Mouse (Mus musculus) embryonic facial prominence, embryonic 14.5 days (tissue): Measurements from ENCODE around the gene Mettl26. TPM values are rescaled to one million over a fixed set of nuclear protein-coding genes. Genes with fewer than 3 reads are reported as not detected.

ENCODE experiments used
- ATAC-seq: fragments of 200-750 bp; cut with Nextera tagmentation; 2 replicates; pipeline ENCODE4 v1.8.0; 2017; ENCODE audit warnings: low read depth, moderate number of reproducible peaks, moderate TSS enrichment
- DNase-seq: peaks from one replicate; pipeline ENCODE4 v3.0.0-alpha.2; 2015; ENCODE audit warnings: low spot score
- H3K27ac ChIP-seq: fragments of 300-500 bp; sonication (generic); replicated peaks from 2 replicates; pipeline ENCODE4 v1.5.1; 2014; ENCODE audit warnings: low read depth, mild to moderate bottlenecking, low read length, moderate library complexity
- H3K27me3 ChIP-seq: fragments of 300-500 bp; sonication (generic); replicated peaks from 2 replicates; pipeline ENCODE4 v1.6.1; 2014; ENCODE audit warnings: low read length; ENCODE audit not compliant: control insufficient read depth, insufficient read depth
- H3K36me3 ChIP-seq: fragments of 300-500 bp; sonication (generic); 2 replicates; pipeline ENCODE4 v1.6.1; 2014; ENCODE audit warnings: low read length, mixed read lengths; ENCODE audit not compliant: control insufficient read depth, insufficient read depth
- H3K4me1 ChIP-seq: fragments of 300-500 bp; sonication (generic); 2 replicates; pipeline ENCODE4 v1.6.1; 2014; ENCODE audit warnings: antibody characterized with exemption, low read length; ENCODE audit not compliant: control insufficient read depth, insufficient read depth
- H3K4me2 ChIP-seq: fragments of 300-500 bp; sonication (generic); 2 replicates; pipeline ENCODE4 v1.6.1; 2014; ENCODE audit warnings: low read depth, mild to moderate bottlenecking, low read length, moderate library complexity, mixed read lengths
- H3K4me3 ChIP-seq: fragments of 300-500 bp; sonication (generic); 2 replicates; pipeline ENCODE4 v1.5.1; 2014; ENCODE audit warnings: low read depth, mild to moderate bottlenecking, low read length
- H3K9ac ChIP-seq: fragments of 300-500 bp; sonication (generic); 2 replicates; pipeline ENCODE4 v1.6.1; 2014; ENCODE audit warnings: low read depth, mild to moderate bottlenecking, low read length, moderate library complexity, mixed read lengths
- H3K9me3 ChIP-seq: fragments of 300-500 bp; sonication (generic); 2 replicates; pipeline ENCODE4 v1.6.1; 2016; ENCODE audit warnings: low read length; ENCODE audit not compliant: control insufficient read depth
- WGBS: fragments of 180-500 bp; shearing (Covaris S2); extraction: QIAGEN DNeasy Blood & Tissue Kit; methylation state at CpG from one replicate; pipeline ENCODE4 v1.1.7; 2014; 5-methylcytosine and 5-hydroxymethylcytosine counted together
- polyA plus RNA-seq: library from polyadenylated mRNA; unstranded; fragments of >200 nt; fragmentation: Nextera tagmentation; extraction: Ambion mirVana; gene quantifications from 2 replicates; pipeline ENCODE4 v1.2.1, GENCODE M21; 2014

The Mettl26 gene
- polyA plus RNA-seq, 1 experiment from 2014 or later: 40.6 TPM

DNA sequence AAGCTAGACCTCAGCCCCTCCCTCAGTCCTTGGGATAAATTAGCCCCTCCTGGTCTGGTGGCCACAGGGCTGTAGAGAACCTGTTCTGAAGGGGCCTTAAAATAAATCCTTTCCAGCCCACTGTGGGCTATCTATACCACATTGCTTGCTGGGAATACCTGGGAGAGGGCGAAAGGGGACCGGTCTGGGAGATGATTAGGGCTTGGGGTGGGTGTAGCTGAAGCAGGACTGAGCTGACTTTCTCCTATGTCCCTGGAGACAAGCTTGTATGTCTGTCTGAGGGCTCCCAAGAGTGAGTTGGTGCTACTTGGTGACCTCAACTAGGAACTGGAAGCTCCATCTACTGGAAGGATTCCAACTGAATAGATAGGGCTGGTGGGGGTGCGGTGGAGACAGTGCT, 2.2 kb downstream of the Mettl26 start:
- Histone ChIP-seq H3K9ac (no peak overlapping the region), H3K27me3 (no peaks in the 10 kb centered on the region), H3K27ac (no peak overlapping the region), H3K4me2 (no peak overlapping the region), H3K9me3 (no peaks in the 10 kb centered on the region), H3K4me1 (peaks cover 7% of the 10 kb centered on the region; the same call in 1 of the 2 replicates), H3K4me3 (no peak overlapping the region), H3K36me3 (peaks cover 20% of the 10 kb centered on the region)
- DNase-seq (no peak), ATAC-seq (no peak)
- 98% methylated on average over 3 of the region's 3 CpGs for WGBS

DNA sequence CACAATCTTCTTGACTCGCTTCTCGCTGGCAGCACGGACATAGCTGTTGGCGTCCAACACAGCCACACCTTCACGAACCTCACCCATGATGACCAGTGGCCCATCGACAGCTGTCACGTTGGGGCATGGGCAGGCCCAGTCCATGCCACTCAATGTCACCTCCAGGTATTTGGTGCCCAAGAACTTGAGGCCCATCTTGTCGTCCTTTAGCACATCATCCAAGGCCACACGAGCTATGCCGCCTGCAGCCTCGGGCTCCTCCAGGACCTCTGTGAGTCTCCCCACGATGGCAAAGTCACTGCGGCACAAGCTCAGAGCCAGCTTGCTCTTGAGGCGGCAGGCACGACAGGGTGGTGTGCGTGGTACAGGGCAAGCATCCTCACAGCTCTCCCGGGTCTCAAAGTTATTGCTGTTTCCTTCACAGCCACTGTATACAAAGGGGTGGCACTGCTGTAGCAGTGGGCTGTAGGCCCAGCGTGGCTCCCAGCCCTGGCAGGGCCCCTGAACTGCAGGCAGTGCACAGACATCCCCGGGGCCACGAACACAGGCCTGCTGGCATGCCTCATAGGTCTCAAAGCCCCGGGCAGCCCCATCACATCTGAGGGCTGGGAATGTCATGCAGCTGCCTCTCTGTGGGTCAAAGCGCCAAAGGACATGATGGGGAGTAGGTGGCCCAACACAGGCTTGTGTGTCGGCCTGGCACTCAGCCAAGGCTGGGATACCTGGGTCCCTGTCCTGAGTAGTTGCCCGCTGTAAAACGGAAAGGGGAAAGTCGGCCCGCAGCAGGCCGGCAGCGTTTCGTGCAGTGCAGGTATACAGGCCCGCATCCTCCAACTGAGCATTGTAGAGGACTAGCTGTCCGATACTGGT, 3.1 kb downstream of the Mettl26 start:
- no peak for DNase-seq
- no peak for ATAC-seq
- H3K9me3 ChIP-seq: no peaks in the 10 kb centered on the region

DNA sequence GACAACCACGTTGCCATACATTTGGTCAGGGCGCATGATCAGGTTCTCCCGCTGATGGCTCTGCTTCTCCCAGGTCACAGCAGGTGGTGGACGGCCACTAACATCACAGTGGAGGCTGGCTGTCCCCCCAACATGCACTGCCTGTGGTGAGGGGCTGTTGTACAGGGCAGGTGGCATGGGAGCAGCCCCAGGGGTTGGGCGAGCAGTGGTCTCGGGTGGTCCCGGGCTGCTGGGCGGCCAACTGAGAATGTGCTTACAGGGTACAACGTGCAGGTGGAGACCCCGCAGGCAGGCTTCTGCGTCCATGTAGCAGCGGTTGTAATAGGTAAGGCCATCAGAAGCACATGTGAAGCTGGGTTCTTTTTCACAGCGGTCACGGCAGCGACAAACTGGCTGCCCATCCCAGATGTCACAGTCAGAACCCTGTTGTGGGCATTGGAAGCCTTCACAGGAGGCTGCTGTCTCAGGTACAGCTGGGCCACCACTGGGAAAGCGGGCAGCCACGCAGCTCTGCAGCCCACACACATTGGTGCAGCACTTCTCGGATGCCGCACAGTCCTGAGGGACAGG, 3.8 kb downstream of the Mettl26 start:
- no peaks in the 10 kb centered on the region for H3K27me3 ChIP-seq
- DNase-seq (no peak), ATAC-seq (no peak)
- H3K36me3 ChIP-seq: peaks cover 37% of the 10 kb centered on the region
- WGBS: 86% methylated on average over 19 of the region's 19 CpGs
- no peak overlapping the region for H3K4me3 ChIP-seq
- H3K4me1 ChIP-seq: peaks cover 7% of the 10 kb centered on the region; the same call in 1 of the 2 replicates
- H3K4me2 ChIP-seq: no peak overlapping the region
- H3K9me3 ChIP-seq: no peaks in the 10 kb centered on the region
- no peak overlapping the region for H3K9ac ChIP-seq
- H3K27ac ChIP-seq: no peak overlapping the region

More for the DNA sequence above, 3.1 kb downstream of the Mettl26 start:
- WGBS: 91% methylated on average over 30 of the region's 32 CpGs
- Histone ChIP-seq H3K36me3 (peaks cover 30% of the 10 kb centered on the region), H3K9ac (no peak overlapping the region), H3K27ac (no peak overlapping the region), H3K4me1 (peaks cover 7% of the 10 kb centered on the region; the same call in 1 of the 2 replicates), H3K4me3 (no peak overlapping the region), H3K4me2 (no peak overlapping the region), H3K27me3 (no peaks in the 10 kb centered on the region)

DNA sequence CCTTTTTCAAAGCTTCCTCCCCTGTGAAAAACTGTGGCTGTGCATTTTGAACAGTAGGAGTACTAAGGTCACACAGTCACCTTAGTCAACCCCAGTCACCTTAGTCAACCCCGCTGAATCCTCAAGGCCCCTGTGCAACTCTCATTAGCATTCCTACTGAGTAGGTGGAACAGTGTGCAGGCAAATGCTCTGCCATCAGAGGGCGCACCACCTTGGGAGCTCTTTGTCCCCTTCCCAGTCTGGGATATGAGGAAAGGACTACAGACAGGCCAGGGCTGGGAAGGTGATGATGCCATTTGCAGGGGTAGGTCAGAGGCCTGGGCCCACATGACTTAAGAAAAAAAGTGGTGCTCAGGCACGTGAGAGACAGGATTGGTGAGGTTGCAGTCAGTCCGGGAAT, 4.4 kb downstream of the Mettl26 start:
- ATAC-seq (no peak), DNase-seq (no peak)
- Histone ChIP-seq H3K4me3 (no peak overlapping the region), H3K9me3 (no peaks in the 10 kb centered on the region), H3K27me3 (no peaks in the 10 kb centered on the region), H3K4me1 (peaks cover 7% of the 10 kb centered on the region; the same call in 1 of the 2 replicates), H3K9ac (no peak overlapping the region), H3K36me3 (peaks cover 43% of the 10 kb centered on the region), H3K27ac (no peak overlapping the region), H3K4me2 (no peak overlapping the region)
- WGBS: 46% methylated on average over 4 of the region's 4 CpGs

DNA sequence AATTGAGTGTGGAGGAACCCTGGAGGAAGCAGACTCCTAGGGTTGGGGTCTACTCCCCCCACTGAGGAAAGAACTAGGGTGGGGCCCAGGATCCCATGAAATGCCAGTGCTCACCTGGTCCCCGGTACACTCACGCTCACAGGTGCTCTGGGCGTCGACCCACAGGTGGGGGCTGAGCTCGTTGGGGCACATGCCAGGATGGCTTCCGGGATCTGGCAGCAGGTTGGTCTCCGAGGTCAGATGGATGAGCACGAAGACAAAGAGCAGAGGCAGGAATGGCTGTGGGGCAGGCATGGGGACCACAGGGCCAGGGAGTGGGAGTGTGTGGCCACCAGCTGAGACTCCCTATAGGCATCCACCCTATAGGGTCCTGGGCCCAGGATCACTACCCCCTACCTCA, 4.9 kb downstream of the Mettl26 start:
- Histone ChIP-seq H3K27ac (no peak overlapping the region), H3K9ac (no peak overlapping the region), H3K9me3 (no peaks in the 10 kb centered on the region), H3K4me3 (no peak overlapping the region), H3K4me1 (peaks cover 7% of the 10 kb centered on the region; the same call in 1 of the 2 replicates), H3K4me2 (no peak overlapping the region), H3K27me3 (no peaks in the 10 kb centered on the region), H3K36me3 (peaks cover 47% of the 10 kb centered on the region)
- DNase-seq (no peak), ATAC-seq (no peak)
- WGBS: 71% methylated on average over 8 of the region's 8 CpGs

DNA sequence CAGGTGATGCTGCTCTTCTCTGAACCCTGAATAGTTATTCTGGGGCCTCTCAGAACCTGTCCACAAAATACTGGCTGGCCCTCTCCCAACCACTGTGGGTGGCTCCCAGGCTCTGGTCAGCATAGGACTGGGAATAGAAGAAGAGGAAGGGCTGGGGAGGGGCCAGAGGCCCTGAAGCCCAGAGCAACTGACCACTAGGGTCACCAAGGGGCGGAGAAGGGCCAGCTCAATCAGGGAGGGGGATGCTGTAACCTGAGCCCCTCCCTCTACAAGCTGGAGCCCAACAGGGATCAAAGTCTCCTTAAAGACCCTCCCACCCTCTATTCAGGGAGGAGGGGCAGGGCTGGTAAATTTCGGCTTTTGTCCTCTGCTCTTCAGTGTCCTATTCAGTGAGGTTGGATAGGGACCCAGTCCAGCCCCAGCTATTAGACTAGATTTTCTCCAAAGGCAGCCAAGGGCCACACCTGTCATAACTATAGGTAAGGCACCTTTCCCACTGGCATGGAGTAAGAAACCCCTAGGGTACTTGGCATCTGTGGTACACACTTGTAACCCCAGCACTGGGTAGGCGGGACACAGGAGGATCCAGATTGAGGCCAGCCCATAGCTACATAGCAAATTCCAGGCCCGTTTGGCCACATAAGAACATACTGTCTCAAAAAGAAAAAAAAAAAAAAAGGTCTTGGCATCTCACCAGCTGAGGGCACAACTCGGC, 5.5 kb downstream of the Mettl26 start, which contains the start of gene Wfikkn1:
Wfikkn1 (minus strand) TSS at position 663 of the 715 bp plus-strand sequence.
- H3K4me3 ChIP-seq: no peak within 1 kb of the TSS
- H3K27me3 ChIP-seq: no peaks in the 10 kb centered on the region
- H3K36me3 ChIP-seq: peaks cover 49% of the 10 kb centered on the region
- ATAC-seq: no peak
- H3K9me3 ChIP-seq: no peaks in the 10 kb centered on the region
- H3K27ac ChIP-seq: no peak within 1 kb of the TSS
- H3K4me1 ChIP-seq: peaks cover 7% of the 10 kb centered on the region; the same call in 1 of the 2 replicates
- no peak within 1 kb of the TSS for H3K9ac ChIP-seq
- no peak for DNase-seq
- WGBS: 33% methylated on average over 5 of the region's 5 CpGs
- H3K4me2 ChIP-seq: no peak within 1 kb of the TSS

DNA sequence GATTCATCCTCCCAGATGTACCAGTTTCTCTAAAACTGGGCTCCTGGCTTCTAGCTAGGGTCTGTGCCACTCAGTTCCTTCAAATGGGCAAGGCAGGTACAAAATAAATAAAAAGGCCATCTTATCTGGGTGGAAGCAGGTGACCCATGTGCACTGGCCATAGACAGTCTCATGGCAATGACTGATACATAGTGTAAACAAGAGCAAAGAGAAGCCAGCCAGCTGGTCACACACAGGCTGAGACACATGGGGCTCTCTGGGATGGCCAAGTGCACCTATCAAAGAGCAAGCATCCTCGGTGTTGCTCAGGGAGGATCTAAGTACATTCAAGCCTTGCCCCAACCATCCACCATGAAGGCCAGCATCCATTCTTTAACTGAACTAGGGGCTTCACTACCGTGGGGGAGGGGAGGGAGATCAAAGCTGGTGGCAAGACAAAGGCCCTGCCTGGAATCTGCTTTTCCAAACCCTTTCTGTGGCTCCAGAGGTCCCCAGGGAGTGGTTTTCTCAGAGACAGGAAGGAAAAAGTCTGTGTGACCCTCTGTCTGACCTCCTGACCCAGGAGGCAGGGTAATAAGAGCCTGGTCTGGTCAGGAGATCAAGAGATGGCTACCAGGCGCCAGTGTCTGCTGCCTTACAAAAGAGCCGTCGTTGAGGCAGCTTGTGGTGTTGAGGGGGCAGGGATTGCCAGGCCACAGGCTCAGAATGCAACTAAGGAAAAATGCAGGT, 6.2 kb downstream of the Mettl26 start:
- 2% methylated on average over 5 of the region's 5 CpGs for WGBS
- no peak overlapping the region for H3K4me2 ChIP-seq
- DNase-seq (no peak), ATAC-seq (no peak)
- no peaks in the 10 kb centered on the region for H3K9me3 ChIP-seq
- no peak overlapping the region for H3K27ac ChIP-seq
- H3K9ac ChIP-seq: no peak overlapping the region
- H3K4me3 ChIP-seq: no peak overlapping the region
- peaks cover 49% of the 10 kb centered on the region for H3K36me3 ChIP-seq
- H3K27me3 ChIP-seq: no peaks in the 10 kb centered on the region
- H3K4me1 ChIP-seq: peaks cover 5% of the 10 kb centered on the region; the same call in 1 of the 2 replicates

DNA sequence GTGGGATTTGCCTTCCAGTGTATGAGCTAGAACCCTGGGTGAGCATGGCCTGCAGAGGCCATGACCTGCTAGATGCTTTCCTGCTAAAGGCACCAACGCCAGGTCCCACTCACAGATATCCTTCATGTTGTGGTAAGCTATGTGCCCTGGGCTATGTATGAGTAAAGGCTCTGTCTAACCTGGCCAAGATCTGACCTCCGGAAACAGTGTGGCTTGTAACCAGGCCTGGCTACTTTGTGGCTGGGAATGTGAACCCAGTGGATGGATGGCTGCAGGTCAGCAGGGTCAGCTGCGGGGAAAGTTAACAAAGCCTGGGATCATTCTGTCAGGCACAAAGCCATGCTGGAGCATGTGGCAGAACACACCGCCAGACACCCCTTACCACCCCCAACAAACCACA, 6.8 kb downstream of the Mettl26 start:
- no peak for DNase-seq
- no peak overlapping the region for H3K27ac ChIP-seq
- no peak overlapping the region for H3K9ac ChIP-seq
- H3K9me3 ChIP-seq: no peaks in the 10 kb centered on the region
- H3K36me3 ChIP-seq: peaks cover 49% of the 10 kb centered on the region
- WGBS: 35% methylated on average over 4 of the region's 4 CpGs
- no peaks in the 10 kb centered on the region for H3K27me3 ChIP-seq
- no peak overlapping the region for H3K4me3 ChIP-seq
- H3K4me1 ChIP-seq: no peaks in the 10 kb centered on the region; the same call in 1 of the 2 replicates
- ATAC-seq: no peak
- H3K4me2 ChIP-seq: no peak overlapping the region
